Comparison of ENCODE assay signal across 27 mouse cellular contexts in genomic region chr4:73467982-73468565, GRCm38 (mm10).
A peak's percentile ranks its signal among the peaks of the same experiment; 100 is the strongest.
DNase-seq lines count a peak whose midpoint lies in the region; ATAC-seq lines count a peak whose summit lies in the region.
"Had no signal": no experiment of that assay in that cellular context is flagged by ENCODE, and none has a peak within 500 bp of the region (broad histone marks: within the 10 kb centered on the region; RNA-seq: fewer than 3 reads in every experiment).

No protein-coding gene starts in this region.

- no peaks in the 10 kb centered on the region for H3K4me1 ChIP-seq in forebrain, embryonic 13.5 days
- H3K4me1 ChIP-seq in forebrain, embryonic 12.5 days: no peaks in the 10 kb centered on the region
- H3K4me1 ChIP-seq in midbrain, embryonic 14.5 days (ENCODE audit: control insufficient read depth, insufficient read depth, low read length): no peaks in the 10 kb centered on the region
- H3K4me1 ChIP-seq in midbrain, embryonic 16.5 days (ENCODE audit: control insufficient read depth, insufficient read depth, low read length): no peaks in the 10 kb centered on the region
- no peaks in the 10 kb centered on the region for H3K4me1 ChIP-seq in forebrain, embryonic 16.5 days (replicated peaks; ENCODE audit: control insufficient read depth, insufficient read depth, low read length)
- H3K4me1 ChIP-seq: heart, embryonic 12.5 days; heart, embryonic 15.5 days; hindbrain, embryonic 13.5 days; intestine, embryonic 15.5 days had no signal

- H3K27ac ChIP-seq in forebrain, embryonic 13.5 days: no peak overlapping the region
- no peak overlapping the region for H3K27ac ChIP-seq in forebrain, embryonic 12.5 days
- no peak overlapping the region for H3K27ac ChIP-seq in midbrain, embryonic 14.5 days (replicated peaks; ENCODE audit: low read depth, low read length)
- no peak overlapping the region for H3K27ac ChIP-seq in midbrain, embryonic 16.5 days (ENCODE audit: low read length)
- H3K27ac ChIP-seq in forebrain, embryonic 16.5 days (ENCODE audit: low read length): no peak overlapping the region
- H3K27ac ChIP-seq: heart, embryonic 15.5 days; hindbrain, embryonic 13.5 days; intestine, embryonic 15.5 days had no signal

- peak; percentile 62 for ATAC-seq in forebrain, embryonic 13.5 days
- no peak for ATAC-seq in forebrain, embryonic 12.5 days (ENCODE audit: low FRiP score)
- ATAC-seq in midbrain, embryonic 14.5 days (ENCODE audit: low FRiP score, low TSS enrichment): 0 out of 2 replicates have a peak, but pooled peaks have one; percentile 14
- no peak for ATAC-seq in midbrain, embryonic 16.5 days
- ATAC-seq in forebrain, embryonic 16.5 days: peak; percentile 79; the same call in 1 of the 2 replicates
- ATAC-seq: activated CD4-positive, CD25-positive, alpha-beta regulatory T cell, adult 4 months; hindbrain, embryonic 16.5 days; intestine, embryonic 15.5 days had no signal

- 79% methylated on average over 1 of the region's 1 CpGs for WGBS in forebrain, embryonic 13.5 days
- WGBS in forebrain, embryonic 12.5 days: 91% methylated on average over 1 of the region's 1 CpGs
- WGBS in midbrain, embryonic 14.5 days: 95% methylated on average over 1 of the region's 1 CpGs
- 91% methylated on average over 1 of the region's 1 CpGs for WGBS in midbrain, embryonic 16.5 days
- WGBS in forebrain, embryonic 16.5 days: 53% methylated on average over 1 of the region's 1 CpGs

- no peaks in the 10 kb centered on the region for H3K9me3 ChIP-seq in forebrain, embryonic 13.5 days (replicated peaks)
- no peaks in the 10 kb centered on the region for H3K9me3 ChIP-seq in forebrain, embryonic 12.5 days
- H3K9me3 ChIP-seq in midbrain, embryonic 14.5 days (ENCODE audit: control insufficient read depth, low read length): no peaks in the 10 kb centered on the region
- H3K9me3 ChIP-seq in midbrain, embryonic 16.5 days (replicated peaks; ENCODE audit: control insufficient read depth, low read length, poor library complexity, severe bottlenecking): no peaks in the 10 kb centered on the region
- H3K9me3 ChIP-seq in forebrain, embryonic 16.5 days (ENCODE audit: control insufficient read depth, low read length): no peaks in the 10 kb centered on the region
- H3K9me3 ChIP-seq: heart, embryonic 12.5 days; heart, embryonic 15.5 days; hindbrain, embryonic 13.5 days; intestine, embryonic 15.5 days had no signal

- no peaks in the 10 kb centered on the region for H3K36me3 ChIP-seq in forebrain, embryonic 13.5 days (ENCODE audit: poor library complexity, severe bottlenecking)
- no peaks in the 10 kb centered on the region for H3K36me3 ChIP-seq in forebrain, embryonic 12.5 days (replicated peaks)
- H3K36me3 ChIP-seq in midbrain, embryonic 14.5 days (ENCODE audit: control insufficient read depth, insufficient read depth, low read length): no peaks in the 10 kb centered on the region
- H3K36me3 ChIP-seq in midbrain, embryonic 16.5 days (ENCODE audit: control insufficient read depth, insufficient read depth, low read length): no peaks in the 10 kb centered on the region
- H3K36me3 ChIP-seq in forebrain, embryonic 16.5 days (ENCODE audit: control insufficient read depth, insufficient read depth): no peaks in the 10 kb centered on the region
- H3K36me3 ChIP-seq: heart, embryonic 12.5 days; heart, embryonic 15.5 days; hindbrain, embryonic 13.5 days; intestine, embryonic 15.5 days had no signal

- no peaks in the 10 kb centered on the region for H3K27me3 ChIP-seq in forebrain, embryonic 13.5 days
- no peaks in the 10 kb centered on the region for H3K27me3 ChIP-seq in forebrain, embryonic 12.5 days
- no peaks in the 10 kb centered on the region for H3K27me3 ChIP-seq in midbrain, embryonic 14.5 days (ENCODE audit: control insufficient read depth, insufficient read depth, low read length)
- H3K27me3 ChIP-seq in midbrain, embryonic 16.5 days (ENCODE audit: control insufficient read depth, insufficient read depth, low read depth, low read length): no peaks in the 10 kb centered on the region
- no peaks in the 10 kb centered on the region for H3K27me3 ChIP-seq in forebrain, embryonic 16.5 days (replicated peaks; ENCODE audit: control insufficient read depth, insufficient read depth, low read length)
- H3K27me3 ChIP-seq: CH12.LX; heart, embryonic 12.5 days; heart, embryonic 15.5 days; hindbrain, embryonic 13.5 days; intestine, embryonic 15.5 days had no signal

- no peak for DNase-seq in midbrain, embryonic 14.5 days
- DNase-seq in ZHBTc4 (ENCODE audit: low read depth, low spot score): peak; percentile 9
- DNase-seq in lung, postnatal 36 days: no peak
- DNase-seq in T-cell, adult 2 months (ENCODE audit: low spot score): no peak
- DNase-seq: adrenal gland, adult 8-10 months; adrenal gland, postnatal 25 days; B cell, adult 2 months; cerebellum, adult 18-20 months; cerebellum, adult 9-10 months; cerebellum, postnatal 14 days; gastrocnemius, postnatal 25 days; heart, adult 18-20 months; heart, postnatal 10 days; heart, postnatal 4 days; kidney, adult 11 months; kidney, adult 8-10 months had no signal

- H3K9ac ChIP-seq in forebrain, embryonic 13.5 days: no peak overlapping the region
- no peak overlapping the region for H3K9ac ChIP-seq in forebrain, embryonic 12.5 days
- no peak overlapping the region for H3K9ac ChIP-seq in midbrain, embryonic 14.5 days (replicated peaks; ENCODE audit: low read length)
- H3K9ac ChIP-seq in midbrain, embryonic 16.5 days (ENCODE audit: low read depth, low read length): no peak overlapping the region
- no peak overlapping the region for H3K9ac ChIP-seq in forebrain, embryonic 16.5 days (replicated peaks; ENCODE audit: low read depth, low read length)
- H3K9ac ChIP-seq: heart, embryonic 12.5 days; heart, embryonic 15.5 days; hindbrain, embryonic 13.5 days; intestine, embryonic 15.5 days had no signal

- no peak overlapping the region for H3K4me2 ChIP-seq in forebrain, embryonic 13.5 days
- H3K4me2 ChIP-seq in forebrain, embryonic 12.5 days: no peak overlapping the region
- H3K4me2 ChIP-seq in midbrain, embryonic 14.5 days (ENCODE audit: low read length): no peak overlapping the region
- no peak overlapping the region for H3K4me2 ChIP-seq in midbrain, embryonic 16.5 days (ENCODE audit: low read length)
- no peak overlapping the region for H3K4me2 ChIP-seq in forebrain, embryonic 16.5 days (ENCODE audit: low read length)
- H3K4me2 ChIP-seq: heart, embryonic 12.5 days; heart, embryonic 15.5 days; hindbrain, embryonic 13.5 days; intestine, embryonic 15.5 days had no signal

- H3K4me3 ChIP-seq in forebrain, embryonic 13.5 days: no peak overlapping the region
- no peak overlapping the region for H3K4me3 ChIP-seq in forebrain, embryonic 12.5 days (replicated peaks)
- H3K4me3 ChIP-seq in midbrain, embryonic 14.5 days (replicated peaks; ENCODE audit: low read depth, low read length): no peak overlapping the region
- H3K4me3 ChIP-seq in midbrain, embryonic 16.5 days (ENCODE audit: low read depth, low read length): no peak overlapping the region
- H3K4me3 ChIP-seq in forebrain, embryonic 16.5 days (replicated peaks; ENCODE audit: low read length): no peak overlapping the region
- H3K4me3 ChIP-seq: heart, embryonic 12.5 days; heart, embryonic 15.5 days; hindbrain, embryonic 13.5 days; intestine, embryonic 15.5 days had no signal

Comparison
In these comparisons a context has a peak if more than half of its experiments do, and no peak if none do; other contexts are left out.
1. ATAC-seq: peak in forebrain, embryonic 13.5 days (single experiment), midbrain, embryonic 14.5 days (single experiment) and forebrain, embryonic 16.5 days (single experiment); none in forebrain, embryonic 12.5 days (single experiment) and midbrain, embryonic 16.5 days (single experiment).